Mouse (Mus musculus) cortical plate, adult 2 months (tissue): ENCODE measurements around the gene Tmem245. TPM values are rescaled to one million over a fixed set of nuclear protein-coding genes. Genes with fewer than 3 reads are reported as not detected.

Source experiments
- H3K27ac ChIP-seq: fragments of 200-500 bp; 2 replicates; pipeline ENCODE4 v1.5.1; 2012; ENCODE audit warnings: low read length, control low read depth, inconsistent platforms; ENCODE audit not compliant: insufficient read depth
- H3K4me1 ChIP-seq: fragments of 200-500 bp; 2 replicates; pipeline ENCODE4 v1.6.1; 2011; ENCODE audit warnings: low read length; ENCODE audit not compliant: control insufficient read depth, insufficient read depth
- H3K4me3 ChIP-seq: fragments of 200-500 bp; 2 replicates; pipeline ENCODE4 v1.5.1; 2011; ENCODE audit warnings: mild to moderate bottlenecking, low read length, control low read depth; ENCODE audit not compliant: insufficient read depth
- CTCF ChIP-seq: fragments of 200-500 bp; IDR thresholded peaks from 2 replicates; pipeline ENCODE4 v1.5.1; 2011; ENCODE audit warnings: mild to moderate bottlenecking, control low read depth, low read length; ENCODE audit not compliant: insufficient read depth; ENCODE audit errors: extremely low read depth
- POLR2A ChIP-seq: fragments of 200-500 bp; IDR thresholded peaks from 2 replicates; pipeline ENCODE4 v1.6.1; 2011; ENCODE audit warnings: mild to moderate bottlenecking, low read length, control low read depth; ENCODE audit not compliant: insufficient read depth; ENCODE audit errors: extremely low read depth
- polyA plus RNA-seq: library from polyadenylated mRNA; depleted of rRNA; stranded (reverse); fragments of >200 nt; gene quantifications from 2 replicates; pipeline ENCODE4 v1.2.3, GENCODE M21; 2012

Tmem245 gene
- polyA plus RNA-seq, 1 experiment: 17.4 TPM

DNA sequence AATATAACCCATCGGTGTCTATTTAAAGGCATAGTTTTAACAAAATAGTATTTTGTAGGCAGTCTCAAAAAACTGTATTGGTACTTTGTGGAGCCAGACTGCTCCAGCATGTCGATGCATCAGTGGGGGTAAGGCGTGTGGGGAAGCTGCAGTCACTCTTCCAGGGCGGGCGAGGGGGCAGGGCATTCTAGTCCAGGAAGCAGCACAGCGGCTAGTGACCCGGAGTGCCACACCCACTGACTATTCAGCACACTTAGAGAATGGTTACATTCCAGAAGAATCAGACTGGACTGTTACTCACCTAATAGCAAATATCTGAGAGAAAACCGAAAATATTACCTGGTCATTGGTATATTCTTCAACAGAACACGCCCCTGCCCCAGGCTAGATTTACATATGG lies 10.3 kb upstream of the Tmem245 start:
- H3K4me1 ChIP-seq: peaks cover 1% of the 10 kb centered on the region; the same call in 1 of the 2 replicates
- H3K4me3 ChIP-seq: no peak overlapping the region
- TF ChIP-seq POLR2A: no peak
- no peak for TF ChIP-seq CTCF
- no peak overlapping the region for H3K27ac ChIP-seq

- Histone ChIP-seq H3K27ac (no peak overlapping the region), H3K4me3 (no peak overlapping the region)
- TF ChIP-seq CTCF (no peak), POLR2A (no peak)
Measured at GRCm38 (mm10) chr4:56953235-56953634, 6.0 kb upstream of the Tmem245 start.

DNA sequence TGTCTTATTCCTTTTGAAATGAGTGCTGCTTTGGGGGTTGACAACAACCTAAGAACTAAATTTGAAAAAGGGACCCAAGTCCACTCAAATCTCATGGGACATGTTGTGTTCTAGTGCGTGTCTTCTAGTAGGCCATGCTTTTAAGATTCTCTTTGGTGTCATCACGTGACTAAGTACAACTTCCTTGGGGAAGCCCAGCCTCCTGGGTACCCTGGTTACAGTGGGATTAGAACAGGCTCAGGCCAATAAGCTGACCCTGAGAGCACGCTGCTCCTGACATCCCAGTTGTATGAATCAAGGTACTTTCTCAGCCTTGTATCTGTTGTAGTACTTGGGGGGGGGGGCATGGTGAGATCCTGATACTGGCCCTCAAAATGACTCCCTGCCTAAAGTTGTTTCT lies 4.5 kb upstream of the Tmem245 start:
- H3K4me1 ChIP-seq: no peaks in the 10 kb centered on the region

More at GRCm38 (mm10) chr4:56953235-56953634, 6.0 kb upstream of the Tmem245 start:
- no peaks in the 10 kb centered on the region for H3K4me1 ChIP-seq

DNA sequence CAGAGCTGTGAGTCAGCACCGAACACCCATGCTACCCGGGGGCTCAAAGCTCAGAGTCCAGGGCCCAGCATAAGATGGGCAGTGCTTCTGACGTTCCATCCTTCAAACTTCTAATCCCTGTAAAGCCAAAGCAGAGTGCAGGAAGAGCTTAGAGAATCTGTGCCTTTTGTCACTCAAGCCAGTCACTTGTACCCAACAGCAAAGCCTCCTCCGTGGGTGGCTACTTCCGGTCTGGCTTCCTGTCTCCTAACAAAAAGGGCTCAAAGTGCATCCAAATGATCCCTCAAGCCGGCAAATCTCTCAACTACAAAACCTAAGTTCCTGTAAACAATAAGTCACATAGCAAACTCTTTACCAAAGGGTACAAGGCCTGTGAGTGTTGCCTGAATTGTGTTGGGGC lies 2.3 kb upstream of the Tmem245 start:
- no peak overlapping the region for H3K4me3 ChIP-seq
- no peak for TF ChIP-seq POLR2A
- no peak for TF ChIP-seq CTCF

More for the DNA sequence above, 4.5 kb upstream of the Tmem245 start:
- no peak overlapping the region for H3K4me3 ChIP-seq
- no peak overlapping the region for H3K27ac ChIP-seq
- TF ChIP-seq POLR2A (no peak), CTCF (no peak)

GRCm38 (mm10) chr4:56946180-56946579 lies 1.1 kb downstream of the Tmem245 start:
- Histone ChIP-seq H3K4me3 (peak overlapping the region; percentile 53), H3K27ac (no peak overlapping the region), H3K4me1 (peaks cover 12% of the 10 kb centered on the region)
- TF ChIP-seq CTCF (no peak), POLR2A (no peak)

More for the DNA sequence above, 2.3 kb upstream of the Tmem245 start:
- Histone ChIP-seq H3K4me1 (peaks cover 2% of the 10 kb centered on the region), H3K27ac (no peak overlapping the region)

GRCm38 (mm10) chr4:56944286-56944685 lies 3.0 kb downstream of the Tmem245 start:
- Histone ChIP-seq H3K4me1 (peaks cover 15% of the 10 kb centered on the region), H3K27ac (no peak overlapping the region), H3K4me3 (no peak overlapping the region)
- TF ChIP-seq CTCF (no peak), POLR2A (no peak)

- H3K27ac ChIP-seq: no peak overlapping the region; the same call in 1 of the 2 replicates
- no peak overlapping the region for H3K4me3 ChIP-seq
- peaks cover 15% of the 10 kb centered on the region for H3K4me1 ChIP-seq
- no peak for TF ChIP-seq POLR2A
- no peak for TF ChIP-seq CTCF
Measured at GRCm38 (mm10) chr4:56943258-56943657, 4.0 kb downstream of the Tmem245 start.

GRCm38 (mm10) chr4:56942567-56942966 lies 4.7 kb downstream of the Tmem245 start:
- H3K4me3 ChIP-seq: no peak overlapping the region
- no peak overlapping the region for H3K27ac ChIP-seq
- H3K4me1 ChIP-seq: peaks cover 15% of the 10 kb centered on the region
- TF ChIP-seq CTCF (no peak), POLR2A (no peak)

DNA sequence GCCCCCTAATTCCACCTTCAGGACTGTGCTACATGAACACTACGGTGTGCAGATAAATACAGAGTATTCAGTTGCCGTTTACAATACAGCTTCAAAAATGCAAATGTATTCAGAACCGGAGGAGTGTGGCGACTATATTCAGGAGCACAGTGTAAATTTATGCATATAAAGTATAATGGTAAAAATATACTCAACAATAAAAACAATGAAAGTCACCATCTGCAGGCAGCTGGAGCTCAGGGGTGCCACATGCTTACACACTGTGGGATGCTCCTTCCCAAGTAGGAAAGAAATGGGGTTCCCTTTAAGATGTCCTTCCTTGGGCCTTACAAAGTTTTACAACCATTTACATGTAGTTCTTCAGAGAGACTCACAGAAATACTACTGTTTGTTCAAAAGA lies 5.8 kb downstream of the Tmem245 start:
- no peak for TF ChIP-seq POLR2A
- TF ChIP-seq CTCF: no peak
- Histone ChIP-seq H3K27ac (no peak overlapping the region), H3K4me1 (peaks cover 16% of the 10 kb centered on the region)

DNA sequence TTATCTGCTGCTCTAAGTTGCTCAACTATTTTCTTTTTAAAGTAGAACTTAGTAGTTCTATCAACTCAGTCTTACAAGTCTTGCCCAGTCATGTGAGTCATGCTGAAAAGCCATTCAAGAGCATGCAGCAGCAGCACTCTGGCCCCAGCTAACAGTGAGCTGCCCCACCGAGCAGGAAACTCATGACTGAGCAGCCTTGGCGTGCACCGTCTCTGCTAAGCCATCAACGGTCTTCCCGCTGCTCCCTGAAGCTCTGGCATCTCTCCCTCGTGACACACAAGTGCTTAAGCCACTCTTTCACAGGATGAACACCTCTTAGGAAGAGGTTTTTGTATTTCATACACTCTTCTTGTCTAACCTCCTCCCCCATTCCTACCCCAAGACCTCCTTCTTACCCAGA lies 10.1 kb downstream of the Tmem245 start:
- H3K27ac ChIP-seq: no peak overlapping the region

More for the DNA sequence above, 5.8 kb downstream of the Tmem245 start:
- no peak overlapping the region for H3K4me3 ChIP-seq

More for the DNA sequence above, 10.1 kb downstream of the Tmem245 start:
- no peak overlapping the region for H3K4me3 ChIP-seq
- H3K4me1 ChIP-seq: peaks cover 4% of the 10 kb centered on the region; the same call in 1 of the 2 replicates
- no peak for TF ChIP-seq POLR2A
- TF ChIP-seq CTCF: no peak
